Mouse (Mus musculus): ENCODE data around the gene Hgfac.
A peak's percentile ranks its signal among the peaks of the same experiment; 100 is the strongest.

Hgfac gene

DNA sequence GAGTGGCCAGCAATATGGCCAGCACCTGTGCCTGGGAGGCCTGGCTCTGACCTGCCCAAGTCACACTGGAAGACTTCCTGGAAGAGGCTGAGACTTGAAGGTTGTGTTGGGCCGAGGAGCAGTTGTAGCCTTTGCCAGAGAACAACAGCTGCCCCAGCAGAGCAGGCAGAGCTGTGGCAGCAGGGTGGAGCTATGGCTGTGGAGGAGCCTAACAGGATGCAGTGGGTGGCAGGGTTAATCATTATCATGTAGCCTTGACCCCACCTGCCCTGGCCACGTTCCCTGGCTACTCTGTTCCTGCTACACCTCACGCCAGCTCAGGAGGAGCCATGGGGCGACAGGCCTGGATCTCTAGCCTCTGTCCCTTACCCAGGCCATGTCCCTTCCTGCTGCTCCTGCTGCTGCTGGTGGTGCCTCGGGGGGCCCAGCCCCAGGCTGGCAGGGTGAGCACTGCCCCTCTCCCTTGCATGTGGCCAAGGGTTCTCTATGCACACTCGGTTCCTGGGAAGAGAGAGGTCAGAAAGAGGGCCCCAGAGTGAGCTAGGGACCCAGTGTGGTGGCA lies at the start of gene Hgfac:
TSS of gene Hgfac (plus strand) at position 242 of the 562 bp plus-strand sequence.
- no peak for DNase-seq (ENCODE audit: low spot score)

DNA sequence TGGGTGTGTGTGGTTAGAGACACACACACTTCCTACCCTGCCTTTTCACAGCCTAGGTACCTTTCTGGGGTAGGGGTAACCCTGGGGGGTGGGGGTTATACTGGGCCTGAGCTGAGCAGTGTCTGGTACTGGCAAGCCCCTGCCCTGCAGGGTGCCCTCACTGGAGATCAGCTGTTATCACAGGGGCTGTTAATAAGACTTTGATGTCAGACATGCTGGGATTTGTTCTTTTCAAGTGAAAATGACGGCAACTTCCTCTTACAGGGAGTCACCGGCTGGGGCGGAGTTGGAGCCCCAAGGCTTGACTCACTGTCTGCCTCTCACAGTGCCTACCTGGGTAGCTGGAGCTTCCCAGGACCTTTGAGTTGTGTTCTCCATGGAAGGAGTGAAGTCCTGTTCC lies 42.6 kb upstream of the Hgfac start:
- no peak for DNase-seq (ENCODE audit: low spot score)

DNA sequence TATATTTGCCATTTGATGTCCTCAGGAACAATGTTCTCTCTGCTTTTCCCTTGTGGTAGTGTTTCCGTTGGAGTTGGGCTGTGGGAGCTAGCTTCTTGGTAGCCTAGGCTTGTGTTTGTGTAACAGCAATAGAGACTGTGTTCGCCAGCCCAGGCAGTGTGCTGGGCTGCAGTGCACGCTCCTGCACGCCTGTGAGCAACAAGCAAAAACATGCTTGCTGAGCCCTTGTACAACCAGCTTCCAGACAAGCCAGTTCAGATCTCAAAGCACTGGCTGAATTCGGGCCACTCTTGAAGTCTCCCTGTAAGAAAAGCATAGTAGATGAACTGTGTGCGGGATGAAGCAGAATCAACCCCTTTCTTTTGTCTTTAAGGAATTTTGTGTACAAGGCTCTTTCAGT lies 42.0 kb upstream of the Hgfac start:
- DNase-seq (ENCODE audit: low spot score): no peak

DNA sequence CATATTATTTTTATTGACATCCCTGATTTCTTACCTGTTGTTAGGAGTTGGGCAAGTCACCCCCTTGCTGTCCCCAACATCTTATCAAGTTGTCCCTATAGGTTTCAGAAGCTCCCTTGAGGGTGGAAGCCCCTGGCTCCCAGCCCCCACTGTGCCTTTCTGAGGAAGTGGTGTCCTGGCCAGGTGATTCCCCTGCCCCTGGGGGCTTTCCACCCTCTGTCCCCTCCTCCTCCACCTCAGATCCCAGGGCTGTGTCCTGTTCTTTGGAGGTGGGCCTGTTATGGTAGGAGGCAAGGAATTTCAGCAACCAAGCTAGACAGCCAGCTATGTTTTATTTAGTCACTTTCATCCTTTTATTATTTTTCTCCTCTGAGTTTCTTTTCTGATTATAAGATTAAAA lies 41.0 kb upstream of the Hgfac start:
- no peak for DNase-seq (ENCODE audit: low spot score)

DNA sequence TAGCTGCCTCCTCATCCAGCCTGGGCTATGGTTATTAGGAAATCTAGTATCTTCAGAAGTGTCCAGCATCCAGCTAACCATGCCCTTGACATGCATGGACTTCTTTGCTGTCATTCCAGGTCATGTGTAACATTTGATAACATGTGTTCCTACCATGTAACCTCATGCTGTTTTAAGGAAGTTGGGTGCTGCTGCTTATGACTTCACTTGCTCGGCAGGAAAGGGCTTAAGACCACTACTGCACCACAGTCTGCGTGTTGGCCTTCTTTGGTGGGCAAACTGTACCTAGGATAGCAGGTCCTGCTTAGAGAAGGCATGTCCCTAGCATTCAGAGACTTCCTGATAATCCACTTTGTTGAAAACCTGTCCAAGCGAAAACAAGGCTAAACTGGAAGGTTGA lies 40.2 kb upstream of the Hgfac start:
- no peak for DNase-seq (ENCODE audit: low spot score)

DNA sequence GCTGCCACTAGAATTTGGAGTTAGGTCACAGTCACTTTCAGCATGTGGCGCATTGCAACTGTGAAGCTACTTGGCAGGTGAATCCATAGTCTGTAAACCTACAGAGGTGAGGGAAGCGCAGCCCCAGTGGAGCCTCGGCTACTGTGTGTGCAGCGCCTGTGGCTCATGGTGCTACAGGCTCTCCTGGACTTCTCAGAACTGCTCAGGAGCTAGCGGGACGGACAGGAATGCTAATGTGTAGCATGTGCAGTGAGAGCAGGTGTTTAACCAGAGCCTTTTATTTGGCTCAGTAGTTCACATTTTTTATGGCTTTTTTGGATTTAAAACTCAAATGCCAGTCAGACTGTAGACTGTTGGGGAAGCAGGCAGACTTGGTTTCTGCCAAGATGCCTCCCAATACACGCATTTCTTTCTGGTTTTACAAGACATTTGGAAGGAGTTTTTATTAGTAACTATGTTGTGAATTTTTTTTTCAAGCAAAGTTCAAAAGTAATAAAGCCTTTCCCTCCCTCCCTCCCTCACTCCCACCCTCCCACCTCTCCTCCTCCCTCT lies 37.6 kb upstream of the Hgfac start:
- DNase-seq (ENCODE audit: low spot score): no peak

DNA sequence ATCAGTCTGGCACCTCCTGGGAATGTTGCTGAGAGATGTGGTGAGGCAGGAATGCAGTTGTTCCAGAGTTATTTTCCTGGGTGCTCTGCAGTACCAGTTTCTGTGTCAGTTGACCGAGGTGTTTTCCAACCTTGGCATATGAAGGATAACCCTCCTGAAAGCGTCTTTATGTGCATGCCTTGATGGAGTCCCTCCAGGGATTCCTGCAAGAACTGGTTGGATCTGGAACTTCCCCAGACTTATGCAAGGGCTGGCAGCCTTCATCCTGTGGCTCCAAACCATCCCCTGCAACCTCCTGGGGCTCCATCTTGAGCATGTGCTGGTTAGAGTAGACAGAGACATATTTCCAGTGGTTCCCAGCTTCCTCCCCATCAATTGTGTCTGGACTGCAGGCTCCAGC lies 36.5 kb upstream of the Hgfac start:
- no peak for DNase-seq (ENCODE audit: low spot score)

DNA sequence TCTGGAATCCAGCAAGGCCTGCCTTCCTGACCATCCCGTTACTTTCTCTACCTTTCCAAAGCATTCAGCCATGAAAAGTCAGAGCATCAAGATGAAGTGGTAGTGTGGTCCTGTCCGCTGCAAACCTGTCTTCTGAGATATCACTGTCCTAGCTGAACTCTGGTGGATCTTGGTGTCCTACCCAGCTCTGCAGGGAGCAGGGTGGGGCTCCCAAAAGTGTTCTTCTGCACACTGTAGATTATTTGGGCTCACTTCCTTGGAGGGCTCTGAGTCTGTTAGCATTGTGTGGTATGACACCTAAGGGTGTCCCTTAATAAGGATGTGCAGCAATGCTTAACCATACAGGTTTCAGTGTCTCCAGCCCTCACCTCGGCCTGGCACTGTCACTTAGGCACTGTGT lies 35.6 kb upstream of the Hgfac start:
- no peak for DNase-seq (ENCODE audit: low spot score)

DNA sequence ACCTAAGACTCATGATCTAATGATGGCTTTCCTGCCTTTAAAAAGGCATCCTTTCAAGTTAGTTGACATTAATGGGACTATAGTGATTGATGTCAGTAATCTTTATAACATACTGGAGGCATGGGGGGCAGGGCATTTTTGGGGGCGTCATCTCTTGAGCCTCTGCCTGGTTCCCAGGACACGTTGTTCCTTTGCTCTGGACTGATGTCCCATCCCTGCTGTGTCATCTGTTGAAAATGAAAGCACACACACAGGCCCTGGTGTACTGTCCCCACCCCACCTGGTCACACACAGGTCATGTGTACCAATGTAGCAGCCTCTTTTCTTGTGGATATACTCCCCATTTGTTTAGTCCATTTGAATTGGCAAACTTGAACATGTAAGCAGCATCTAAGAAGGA lies 34.7 kb upstream of the Hgfac start:
- DNase-seq (ENCODE audit: low spot score): no peak

DNA sequence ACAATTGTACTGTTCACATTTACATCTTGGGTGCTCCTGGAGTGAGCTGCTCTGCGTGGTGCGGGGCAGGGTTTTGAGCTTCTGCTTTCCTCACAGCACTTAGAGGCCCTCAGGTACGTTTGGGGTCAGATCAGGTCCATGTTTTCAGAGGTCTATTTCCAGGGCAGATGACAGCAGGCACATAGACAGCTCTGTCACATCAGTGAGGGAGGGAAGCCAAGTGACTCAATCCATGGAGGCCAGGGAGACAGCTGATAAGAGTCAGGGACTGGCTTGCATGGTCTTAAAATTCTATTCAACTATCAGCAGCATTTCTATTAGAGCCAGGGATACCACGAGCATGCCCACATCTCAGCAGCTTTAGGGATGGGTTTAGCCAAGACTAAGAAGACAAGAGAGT lies 32.1 kb upstream of the Hgfac start:
- no peak for DNase-seq (ENCODE audit: low spot score)

DNA sequence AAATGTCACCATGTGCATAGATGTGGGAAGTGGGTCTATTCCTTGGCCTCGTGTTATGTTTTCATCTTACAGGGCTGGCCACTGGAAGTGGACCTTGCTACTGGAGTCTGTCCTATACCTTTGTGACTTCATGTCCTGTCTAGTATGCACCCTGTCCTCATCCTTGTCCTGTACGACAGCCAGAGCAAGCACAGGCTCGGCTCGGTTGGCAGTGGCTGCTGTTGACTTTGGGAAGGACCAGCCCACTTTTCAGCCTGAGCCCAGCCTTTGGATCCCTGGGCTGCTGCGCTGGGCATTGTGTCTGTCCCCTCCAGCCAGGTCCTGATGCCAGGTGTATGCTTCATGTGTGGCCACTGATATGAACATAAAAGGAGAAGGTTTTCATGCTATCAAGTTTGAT lies 30.7 kb upstream of the Hgfac start:
- DNase-seq (ENCODE audit: low spot score): no peak

DNA sequence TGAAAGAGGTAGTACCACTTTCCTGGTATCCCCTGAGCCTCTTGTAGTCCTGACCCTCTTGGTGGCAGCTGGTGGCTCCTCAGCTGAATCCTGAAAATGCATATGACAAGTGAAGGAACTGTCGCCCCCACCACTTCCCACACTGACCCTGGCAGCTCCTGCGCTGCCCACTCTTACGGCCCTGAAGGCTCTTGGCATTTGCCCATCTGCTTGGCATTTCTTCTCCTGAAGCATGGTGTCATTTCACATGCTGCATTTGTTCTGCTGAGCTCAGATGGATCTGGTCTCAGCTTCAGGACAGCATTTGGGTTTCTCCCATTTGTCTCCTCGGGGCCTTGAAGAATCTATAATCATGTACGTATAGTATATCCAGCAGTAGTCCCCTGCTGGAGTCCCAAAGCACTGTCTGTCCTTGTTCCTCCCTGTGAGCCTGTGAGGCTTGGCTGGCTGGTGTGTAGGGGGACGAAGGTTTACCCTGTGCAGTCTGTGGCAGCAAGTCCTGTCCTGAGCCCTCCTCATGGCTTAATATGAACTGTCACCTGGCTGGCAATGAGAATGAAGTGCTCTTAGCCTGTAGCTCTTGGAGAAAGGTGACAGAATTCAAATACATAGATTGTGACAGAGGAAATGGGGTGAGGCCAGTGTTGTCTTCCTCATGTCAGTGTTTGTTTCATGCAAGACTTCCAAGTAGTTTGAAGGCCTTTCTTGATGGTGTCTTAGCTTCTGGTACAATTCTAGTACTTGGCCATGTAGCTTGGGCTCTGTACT lies 30.0 kb upstream of the Hgfac start:
- DNase-seq (ENCODE audit: low spot score): no peak

DNA sequence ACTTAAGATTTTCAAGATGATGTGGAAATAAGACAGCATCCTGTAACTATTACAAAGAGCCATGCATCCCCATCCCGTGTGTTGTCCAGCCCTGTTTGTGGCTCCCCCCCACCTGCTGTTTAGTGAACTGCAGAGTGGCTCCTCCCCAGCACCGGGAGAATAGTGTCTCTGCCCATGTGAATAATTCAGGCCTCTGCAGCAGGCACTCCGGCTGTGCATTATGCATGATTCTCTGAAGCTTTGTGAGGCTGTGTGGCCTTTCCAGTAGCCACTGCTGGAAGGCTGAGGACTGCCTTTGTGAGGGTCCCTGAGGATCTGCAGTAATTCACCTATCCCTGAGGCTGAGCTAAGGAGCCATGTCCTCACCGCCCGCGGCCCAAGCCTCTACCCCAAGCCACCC lies 27.3 kb upstream of the Hgfac start:
- no peak for DNase-seq (ENCODE audit: low spot score)

DNA sequence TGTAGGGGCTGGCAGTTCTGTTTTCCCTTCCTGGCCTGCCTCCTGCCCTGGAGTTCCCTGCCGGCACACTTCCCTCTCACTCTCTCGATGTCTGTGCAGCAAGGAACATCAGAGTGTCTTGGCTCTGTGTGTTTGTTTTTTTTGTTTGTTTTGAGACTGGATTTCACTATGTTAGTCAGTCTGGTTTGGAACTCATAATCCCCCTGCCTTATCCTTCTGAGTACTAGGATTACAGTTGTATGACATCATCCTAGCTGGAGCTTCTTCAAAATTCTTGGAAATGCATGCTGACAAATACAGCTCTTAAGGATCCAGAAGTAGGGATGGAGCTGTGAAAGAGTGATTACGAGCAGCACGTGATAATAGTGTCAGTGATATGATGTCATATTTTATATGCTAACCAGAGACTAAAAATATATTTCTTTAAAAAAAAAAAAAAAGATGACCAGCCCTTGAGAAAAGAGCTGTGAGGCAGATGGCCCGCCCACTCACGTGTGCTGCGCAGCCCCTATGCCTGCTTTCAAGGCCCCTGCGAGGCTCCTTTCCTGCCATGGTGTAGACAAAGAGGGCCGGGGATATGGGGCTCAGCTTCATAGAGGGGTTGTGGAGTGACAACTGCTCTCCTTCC lies 21.5 kb upstream of the Hgfac start:
- no peak for DNase-seq (ENCODE audit: low spot score)

DNA sequence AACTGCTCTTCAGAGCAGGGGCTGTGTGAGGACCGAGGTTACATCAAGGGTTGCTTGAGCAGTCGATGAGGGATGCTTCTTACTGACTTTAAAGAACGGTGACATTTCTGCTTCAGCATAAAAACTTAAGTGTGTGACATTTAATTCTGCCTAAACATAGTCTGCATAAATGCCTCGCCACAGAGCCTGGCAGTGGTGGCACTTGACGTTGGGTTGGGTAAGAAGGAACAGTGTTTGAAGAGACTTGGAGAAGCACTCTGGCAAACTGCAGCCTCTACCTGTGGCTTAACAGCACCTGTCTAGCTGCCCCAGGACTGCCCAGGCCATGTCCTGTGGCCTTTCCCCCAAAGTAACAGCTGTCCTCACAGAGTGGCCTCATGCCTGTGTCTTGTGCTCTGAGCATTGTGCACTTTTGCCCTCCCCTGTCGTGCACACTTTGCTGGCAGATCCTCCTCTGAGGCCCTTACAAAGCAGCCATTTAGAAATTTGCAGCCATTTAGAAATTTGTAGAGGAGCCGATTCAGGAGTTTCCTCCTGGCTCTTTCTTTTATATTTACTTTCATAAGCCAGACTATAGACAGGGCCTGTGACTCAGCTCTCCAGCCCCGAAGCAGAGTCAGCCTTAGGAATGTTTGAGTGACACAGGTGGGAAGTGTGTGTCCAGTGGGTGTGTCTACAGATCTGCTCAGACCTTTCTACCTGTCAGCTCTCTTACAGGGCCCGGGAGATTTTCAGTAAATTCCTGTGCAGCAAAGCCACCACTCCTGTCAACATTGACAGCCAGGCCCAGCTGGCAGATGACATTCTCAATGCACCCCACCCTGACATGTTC lies 20.7 kb upstream of the Hgfac start:
- DNase-seq (ENCODE audit: low spot score): no peak

DNA sequence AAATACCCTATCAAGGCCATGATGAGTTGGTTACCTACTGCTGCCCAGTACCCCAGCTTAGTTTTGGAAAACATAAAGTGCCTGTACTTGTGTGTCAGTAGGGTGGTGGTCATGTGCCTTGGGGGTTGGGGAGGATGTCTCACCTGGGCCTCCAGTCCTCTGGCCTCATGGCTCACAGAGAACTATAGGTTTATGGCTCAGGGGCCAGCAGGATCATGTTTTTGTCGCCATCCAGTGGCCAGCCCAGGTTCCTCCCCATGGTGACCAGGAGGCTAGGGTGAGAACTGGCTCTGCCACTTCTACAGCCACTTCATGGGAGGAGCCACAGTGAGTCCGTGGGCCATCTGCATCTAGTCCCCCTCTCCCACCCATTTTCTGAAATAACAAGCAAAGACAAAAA lies 16.3 kb upstream of the Hgfac start:
- peak; percentile 64 for DNase-seq (ENCODE audit: low spot score)

DNA sequence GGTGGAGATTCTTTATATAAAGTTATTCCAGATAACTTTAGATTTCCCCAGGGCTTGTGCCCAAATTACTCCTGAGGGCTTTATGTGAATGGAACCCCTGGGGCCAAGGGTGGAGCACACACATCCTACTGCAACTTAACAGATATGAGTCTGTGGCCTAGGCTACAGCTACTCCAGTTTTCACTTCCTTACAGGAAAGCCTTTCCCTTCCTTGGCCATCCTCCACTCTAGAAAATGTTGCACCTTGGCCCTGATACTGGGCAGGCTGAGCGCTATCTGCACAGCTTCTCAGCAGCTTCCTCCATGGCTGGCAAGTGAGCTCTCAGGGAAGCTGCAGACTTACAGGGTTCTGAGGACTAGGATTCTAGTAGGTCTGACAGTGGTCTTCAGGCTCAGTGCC lies 12.0 kb upstream of the Hgfac start:
- DNase-seq (ENCODE audit: low spot score): no peak

DNA sequence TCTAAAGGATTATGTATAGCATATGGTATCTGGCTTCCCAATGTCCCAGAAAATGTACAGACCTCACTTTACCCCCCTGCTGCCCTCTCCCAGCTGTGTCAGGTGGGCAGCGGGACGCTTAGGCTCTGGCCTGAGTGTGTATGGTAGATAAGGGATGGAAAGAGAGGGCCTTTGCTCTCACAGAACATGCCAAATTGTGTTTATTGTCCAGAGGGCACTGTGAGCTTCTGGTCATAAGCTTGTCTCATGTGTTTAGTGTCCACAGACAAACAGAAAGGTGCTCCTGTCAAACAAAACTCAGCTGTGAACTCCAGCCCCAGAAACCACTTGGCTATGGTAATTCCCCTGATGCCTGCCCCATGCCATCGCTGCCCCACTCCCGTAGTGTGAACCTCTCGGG lies 11.6 kb upstream of the Hgfac start:
- DNase-seq (ENCODE audit: low spot score): no peak

DNA sequence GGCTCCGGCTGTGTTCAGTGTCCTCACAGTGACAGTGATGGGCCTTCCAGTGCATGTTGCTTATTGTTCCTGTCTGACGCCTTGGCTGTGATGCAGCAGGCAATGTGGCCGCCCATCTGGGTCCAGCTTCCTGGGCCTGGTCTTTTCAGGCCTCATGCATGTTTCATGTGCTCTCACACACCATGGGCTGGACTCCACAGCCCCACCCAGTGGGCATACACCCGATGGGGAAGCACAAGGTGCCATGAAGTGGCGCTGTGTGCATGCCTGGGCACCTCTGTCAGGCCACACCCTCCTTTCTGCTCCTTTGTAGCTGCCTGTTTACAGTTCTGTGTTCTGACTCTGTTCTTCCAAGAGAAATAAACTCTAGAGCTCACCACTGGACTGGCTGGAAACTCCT lies 8.2 kb upstream of the Hgfac start:
- no peak for DNase-seq (ENCODE audit: low spot score)

DNA sequence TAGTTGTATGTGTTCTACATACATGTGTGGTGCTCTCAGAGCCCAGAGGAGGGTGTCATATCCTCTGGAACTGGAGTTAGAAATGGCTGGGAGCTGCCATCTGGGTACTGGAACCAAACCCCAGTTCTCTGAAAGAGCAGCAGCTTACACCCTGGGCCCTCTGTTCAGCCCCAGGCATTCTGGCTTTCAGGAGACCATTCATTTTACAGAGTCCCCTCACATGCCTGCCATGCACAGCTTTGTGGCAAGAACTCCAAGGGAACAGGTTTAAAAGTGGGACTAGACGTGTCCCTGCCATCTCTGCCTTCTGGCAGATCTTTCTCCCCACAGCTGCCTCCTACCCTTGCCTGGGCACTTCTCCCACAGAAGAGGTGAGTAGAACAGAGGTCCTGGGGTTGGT lies 7.7 kb upstream of the Hgfac start:
- no peak for DNase-seq (ENCODE audit: low spot score)

DNA sequence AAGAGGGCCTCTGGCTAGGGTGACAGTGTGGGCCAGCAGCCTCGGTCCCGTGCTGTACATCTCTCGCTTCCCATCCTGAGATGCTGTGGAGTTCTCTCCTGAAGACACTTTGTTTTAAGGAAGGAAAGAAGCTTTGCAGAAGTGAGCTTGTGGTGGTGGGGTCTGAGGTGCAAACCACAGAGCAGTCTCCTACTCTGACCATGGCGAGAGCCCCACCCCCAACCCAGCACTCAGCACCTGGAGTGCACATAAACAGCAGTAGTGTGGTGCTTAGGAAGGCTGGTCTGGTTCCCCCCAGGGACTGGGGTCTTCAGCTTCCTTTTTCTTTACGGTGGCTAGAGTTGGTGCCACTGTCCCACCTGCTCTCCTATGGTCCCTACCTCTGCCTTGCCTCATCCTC lies 6.2 kb upstream of the Hgfac start:
- no peak for DNase-seq (ENCODE audit: low spot score)

DNA sequence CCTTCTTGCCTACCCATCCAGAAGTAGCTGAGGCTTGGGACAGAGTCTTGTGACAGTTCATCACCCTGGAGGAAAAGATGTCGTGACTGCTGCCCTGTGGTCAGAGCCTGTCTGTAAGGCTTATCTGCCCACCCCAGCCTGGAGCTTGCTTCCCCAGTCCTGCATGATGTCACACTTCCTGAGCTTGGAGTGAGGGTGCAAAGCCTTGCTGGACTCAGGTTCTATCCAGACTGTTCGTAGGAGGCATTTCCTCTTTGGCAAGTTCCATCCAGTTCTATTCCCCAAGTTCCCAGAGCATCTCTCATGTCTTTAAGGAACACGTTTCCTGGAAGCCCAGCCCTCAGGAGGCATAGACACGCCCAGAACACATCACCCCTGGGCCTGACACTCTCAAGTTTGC lies 5.5 kb upstream of the Hgfac start:
- no peak for DNase-seq (ENCODE audit: low spot score)

DNA sequence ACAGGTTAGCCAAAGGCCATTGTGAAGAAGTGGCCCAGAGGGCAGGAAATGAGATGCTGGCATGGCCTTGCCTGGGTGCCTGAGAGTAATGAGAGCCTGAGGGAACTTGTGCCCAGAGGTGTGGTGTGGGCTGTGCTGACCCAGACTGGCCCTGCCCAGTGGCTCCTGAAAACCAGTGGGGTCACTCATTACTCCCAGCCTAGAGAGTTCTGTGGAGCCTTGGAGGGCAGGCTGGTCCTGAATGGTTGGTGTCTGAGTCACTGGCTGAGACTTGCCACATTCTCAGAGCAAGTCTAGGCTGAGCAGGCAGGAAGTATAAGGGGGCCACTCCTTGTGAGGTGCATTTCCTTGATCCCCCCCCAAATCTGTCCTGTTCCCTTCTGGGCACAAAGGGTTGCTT lies 3.9 kb upstream of the Hgfac start:
- no peak for DNase-seq (ENCODE audit: low spot score)

Measured in ovary, postnatal 36 days (tissue).